Mouse (Mus musculus) left cerebral cortex, adult 2 months (tissue): ENCODE measurements around the gene Gnaq. TPM values are rescaled to one million over a fixed set of nuclear protein-coding genes. Genes with fewer than 3 reads are reported as not detected.

Experiments used
- DNase-seq, 2 experiments: peaks; one replicate each; pipeline ENCODE4 v3.0.0; 2021 to 2022; ENCODE audit warnings: low spot score in 2 of 2, mixed read lengths in 1 of 2; ENCODE audit errors: extremely low spot score in 1 of 2
- H3K27ac ChIP-seq: fragments of 200-600 bp; 2 replicates; pipeline ENCODE4 v1.8.1; 2022
- H3K4me3 ChIP-seq: fragments of 200-600 bp; 2 replicates; pipeline ENCODE4 v1.8.1; 2022
- CTCF ChIP-seq: fragments of 200-600 bp; IDR thresholded peaks from 2 replicates; pipeline ENCODE4 v1.8.1; 2022; ENCODE audit warnings: antibody characterized with exemption, mild to moderate bottlenecking, moderate library complexity
- intact Hi-C: fragments of 180-260 bp; cut with DNase I; formaldehyde crosslinking; loops from one replicate; pipeline ENCODE4 v1.15.1; 2025
- microRNA-seq, 2 experiments: library from miRNA; unstranded; fragments of <30 nt; microRNA quantifications; one replicate each; pipeline ENCODE4 v1.2.0; 2021
- total RNA-seq, 2 experiments: library from RNA; stranded (reverse); gene quantifications; 2 replicates each; pipeline ENCODE4 v1.2.3; 2021

Gene Gnaq
- total RNA-seq, 2 experiments from 2014 or later, result 164 to 172 TPM

GRCm38 (mm10) chr19:16403101-16403500 is 270.5 kb downstream of the Gnaq start:
- Histone ChIP-seq H3K4me3 (no peak overlapping the region), H3K27ac (no peak overlapping the region)
- TF ChIP-seq CTCF, result no peak
- intact Hi-C loops, result no loop called here
- DNase-seq, result no peak

- Histone ChIP-seq H3K27ac (no peak overlapping the region), H3K4me3 (no peak overlapping the region)
- no peak for DNase-seq
- intact Hi-C loops, result no loop called here
- TF ChIP-seq CTCF, result no peak
Measured at GRCm38 (mm10) chr19:16407727-16408126, 275.1 kb downstream of the Gnaq start.

- Histone ChIP-seq H3K4me3 (no peak overlapping the region), H3K27ac (no peak overlapping the region)
- intact Hi-C loops, result no loop called here
- TF ChIP-seq CTCF, result no peak
- DNase-seq, result no peak
Measured at GRCm38 (mm10) chr19:16411302-16411701, 278.7 kb downstream of the Gnaq start.

GRCm38 (mm10) chr19:16418086-16418663 is 285.5 kb downstream of the Gnaq start:
- H3K4me3 ChIP-seq, result no peak overlapping the region
- no peak overlapping the region for H3K27ac ChIP-seq
- DNase-seq, result no peak
- intact Hi-C loops, result no loop called here
- no peak for TF ChIP-seq CTCF

- DNase-seq, result no peak
- intact Hi-C loops, result no loop called here
- no peak for TF ChIP-seq CTCF
- no peak overlapping the region for H3K27ac ChIP-seq
- H3K4me3 ChIP-seq, result no peak overlapping the region
Measured at GRCm38 (mm10) chr19:16425596-16425995, 293.0 kb downstream of the Gnaq start.

GRCm38 (mm10) chr19:16431368-16431767 is 298.7 kb downstream of the Gnaq start:
- intact Hi-C loops, result no loop called here

GRCm38 (mm10) chr19:16434879-16435278 is 302.2 kb downstream of the Gnaq start:
- H3K27ac ChIP-seq, result no peak overlapping the region
- DNase-seq, result no peak
- peak overlapping the region; percentile 28 for H3K4me3 ChIP-seq
- intact Hi-C loops, result loop anchor here (2.0 kb wide), 1 partner anchor 164 kb away; no protein-coding TSS in a partner anchor
- TF ChIP-seq CTCF, result peak; percentile 55

More at GRCm38 (mm10) chr19:16431368-16431767, 298.7 kb downstream of the Gnaq start:
- Histone ChIP-seq H3K27ac (no peak overlapping the region), H3K4me3 (no peak overlapping the region)
- no peak for TF ChIP-seq CTCF
- no peak for DNase-seq

GRCm38 (mm10) chr19:16435531-16436231 is 303.1 kb downstream of the Gnaq start, which contains the start of gene Gna14:
Gene Gna14 (plus strand): TSS chr19:16435762.
- TF ChIP-seq CTCF, result peak; percentile 62
- Histone ChIP-seq H3K27ac (no peak within 1 kb of the TSS), H3K4me3 (peak within 1 kb of the TSS; percentile 28)
- intact Hi-C loops, result loop anchor here (2.0 kb wide), 1 partner anchor 163 kb away; no protein-coding TSS in a partner anchor
- DNase-seq, result peak; percentile 13 to 20

- intact Hi-C loops, result no loop called here
- peak in 1 of 2 experiments; percentile 21 for DNase-seq
- no peak overlapping the region for H3K27ac ChIP-seq
- H3K4me3 ChIP-seq, result peak overlapping the region; percentile 27
- no peak for TF ChIP-seq CTCF
Measured at GRCm38 (mm10) chr19:16436335-16437169, 303.9 kb downstream of the Gnaq start.

Small RNA genes lying within 50 kb of the gene (microRNA-seq; reads per million reads assigned to microRNA genes)
- 0 reads per million in 2 experiments for gene Mir496b

Other genes with a start within 250 kb of the Gnaq start
- 10 to 100 TPM; 94.6 to 97.5 TPM for gene Psat1, start 185.5 kb upstream of the Gnaq start, total RNA-seq
- gene Cep78, start 147.8 kb upstream of the Gnaq start, total RNA-seq, result 1 to 10 TPM; 8.9 to 9.3 TPM